Mouse (Mus musculus): ENCODE data around the gene Ndufaf3. TPM values are rescaled to one million over a fixed set of nuclear protein-coding genes. Genes with fewer than 3 reads are reported as not detected.
"Not testable (repeated sequence)": the region's sequence is repeated elsewhere in the genome, so short reads cannot be mapped to it uniquely, and the experiment has no call there.

Gene Ndufaf3
- 47.8 and 67.8 TPM in 2 replicates for polyA plus RNA-seq (2012; rRNA removed)

GRCm38 (mm10) chr9:108566815-108567776 lies at the start of gene Ndufaf3:
Ndufaf3 (minus strand) TSS chr9:108567434.
- TF ChIP-seq CTCF (IDR thresholded peaks at IDR 0.05; ENCODE audit: borderline replicate concordance, extremely low read depth, insufficient read depth, insufficient read length) (peak; percentile 90), POLR2A (IDR thresholded peaks at IDR 0.05; ENCODE audit: borderline replicate concordance, extremely low read depth, insufficient read depth, insufficient read length, poor library complexity, severe bottlenecking) (peak; percentile 5; the same call in 1 of the 2 replicates)
- peak; percentile 98 for DNase-seq (ENCODE audit: low read depth)

DNA sequence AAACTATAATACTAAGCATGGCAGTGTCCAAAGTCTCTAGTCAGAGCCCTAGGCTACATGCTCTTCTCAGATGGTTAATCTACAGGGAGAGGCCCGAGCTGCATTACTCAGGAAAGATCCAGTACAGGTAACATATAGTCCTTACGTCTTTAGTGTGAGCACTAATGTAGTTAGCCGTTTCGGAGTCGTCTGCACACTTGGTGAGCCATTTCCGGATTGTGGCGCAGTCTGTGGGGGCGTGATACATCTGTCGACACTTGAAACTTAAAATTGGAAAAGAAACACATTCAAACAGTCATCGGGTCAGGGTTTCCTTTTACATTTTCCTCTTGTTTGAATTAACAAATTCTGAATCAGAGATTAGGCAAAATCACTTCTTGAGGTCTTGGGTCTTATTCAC lies 44.3 kb upstream of the Ndufaf3 start:
- TF ChIP-seq POLR2A (IDR thresholded peaks at IDR 0.05; ENCODE audit: borderline replicate concordance, extremely low read depth, insufficient read depth, insufficient read length, poor library complexity, severe bottlenecking): no peak
- no peak for DNase-seq (ENCODE audit: low read depth)

GRCm38 (mm10) chr9:108608889-108609288 lies 41.7 kb upstream of the Ndufaf3 start:
- no peak for DNase-seq (ENCODE audit: low read depth)
- TF ChIP-seq POLR2A (IDR thresholded peaks at IDR 0.05; ENCODE audit: borderline replicate concordance, extremely low read depth, insufficient read depth, insufficient read length, poor library complexity, severe bottlenecking) (no peak), CTCF (IDR thresholded peaks at IDR 0.05; ENCODE audit: borderline replicate concordance, extremely low read depth, insufficient read depth, insufficient read length) (no peak)

DNA sequence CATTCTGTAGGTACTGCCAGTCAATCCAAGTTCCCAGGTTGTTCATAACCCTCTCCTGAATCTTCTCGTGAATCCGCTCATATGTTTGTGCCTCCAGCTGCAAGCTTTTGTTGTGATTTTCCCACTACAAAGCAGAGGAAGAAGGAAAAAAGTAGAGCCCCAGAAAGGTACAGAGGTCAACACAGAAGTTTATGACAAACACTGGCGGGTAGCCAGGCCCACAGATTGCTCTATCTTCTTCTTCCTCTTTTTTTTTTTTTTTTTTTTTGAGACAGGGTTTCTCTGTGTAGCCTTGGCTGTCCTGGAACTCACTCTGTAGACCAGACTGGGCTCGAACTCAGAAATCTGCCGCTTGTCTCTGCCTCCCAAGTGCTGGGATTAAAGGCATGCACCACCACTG lies 40.7 kb upstream of the Ndufaf3 start:
- not testable (repeated sequence) for DNase-seq (ENCODE audit: low read depth)

DNA sequence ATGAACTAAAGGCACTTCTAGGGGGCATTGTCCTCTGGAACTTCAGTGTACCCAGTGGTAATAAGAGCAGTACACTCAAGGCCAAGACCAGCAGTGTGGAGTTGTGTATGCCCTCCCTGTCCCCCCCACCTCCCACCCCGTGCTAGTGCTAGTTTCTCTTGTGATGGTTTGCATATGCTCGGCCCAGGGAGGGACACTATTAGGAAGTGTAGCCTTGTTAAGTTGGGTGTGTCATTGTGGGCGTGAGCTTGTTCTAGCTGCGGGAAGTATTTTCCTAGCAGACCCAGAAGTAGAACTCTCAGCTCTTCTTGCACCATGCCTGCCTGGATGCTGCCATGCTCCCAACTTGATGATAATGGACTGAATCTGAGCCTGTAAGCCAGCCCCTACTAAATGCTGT lies 34.8 kb upstream of the Ndufaf3 start:
- no peak for TF ChIP-seq POLR2A (IDR thresholded peaks at IDR 0.05; ENCODE audit: borderline replicate concordance, extremely low read depth, insufficient read depth, insufficient read length, poor library complexity, severe bottlenecking)
- TF ChIP-seq CTCF (IDR thresholded peaks at IDR 0.05; ENCODE audit: borderline replicate concordance, extremely low read depth, insufficient read depth, insufficient read length): no peak
- no peak for DNase-seq (ENCODE audit: low read depth)

GRCm38 (mm10) chr9:108600011-108600410 lies 32.8 kb upstream of the Ndufaf3 start:
- no peak for DNase-seq (ENCODE audit: low read depth)
- TF ChIP-seq POLR2A (IDR thresholded peaks at IDR 0.05; ENCODE audit: borderline replicate concordance, extremely low read depth, insufficient read depth, insufficient read length, poor library complexity, severe bottlenecking) (no peak), CTCF (IDR thresholded peaks at IDR 0.05; ENCODE audit: borderline replicate concordance, extremely low read depth, insufficient read depth, insufficient read length) (no peak)

DNA sequence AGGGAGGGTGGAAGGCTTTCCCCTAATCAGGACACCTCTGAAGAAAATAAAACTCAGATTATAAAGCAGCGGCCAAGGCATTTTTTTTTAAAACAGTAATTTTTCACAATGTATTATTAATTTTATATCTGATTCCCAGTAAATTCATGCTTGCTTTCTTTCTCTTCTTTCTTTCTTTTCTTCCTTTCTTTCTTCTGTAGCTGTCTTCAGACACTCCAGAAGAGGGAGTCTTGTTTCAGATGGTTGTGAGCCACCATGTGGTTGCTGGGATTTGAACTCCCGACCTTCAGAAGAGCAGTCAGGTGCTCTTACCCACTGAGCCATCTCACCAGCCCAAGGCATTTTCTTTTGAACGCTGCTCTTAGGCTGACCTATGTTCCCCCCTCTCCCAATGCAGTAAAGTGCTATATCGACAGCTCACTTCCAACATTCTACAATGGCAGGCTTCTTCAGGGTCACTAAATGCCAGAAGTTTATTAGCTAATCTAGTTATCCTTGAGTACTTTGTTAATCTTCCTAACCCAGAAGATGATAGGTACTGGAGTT lies 31.9 kb upstream of the Ndufaf3 start:
- no peak for DNase-seq (ENCODE audit: low read depth)

GRCm38 (mm10) chr9:108596998-108597764 lies 29.9 kb upstream of the Ndufaf3 start, which contains the start of gene P4htm:
P4htm (minus strand) TSS chr9:108597667.
- peak; percentile 81 for DNase-seq (ENCODE audit: low read depth)
- TF ChIP-seq POLR2A (IDR thresholded peaks at IDR 0.05; ENCODE audit: borderline replicate concordance, extremely low read depth, insufficient read depth, insufficient read length, poor library complexity, severe bottlenecking) (peak; percentile 79), CTCF (IDR thresholded peaks at IDR 0.05; ENCODE audit: borderline replicate concordance, extremely low read depth, insufficient read depth, insufficient read length) (peak; percentile 24; the same call in 1 of the 2 replicates)

More for the DNA sequence above, 31.9 kb upstream of the Ndufaf3 start:
- TF ChIP-seq CTCF (IDR thresholded peaks at IDR 0.05; ENCODE audit: borderline replicate concordance, extremely low read depth, insufficient read depth, insufficient read length): no peak
- no peak for TF ChIP-seq POLR2A (IDR thresholded peaks at IDR 0.05; ENCODE audit: borderline replicate concordance, extremely low read depth, insufficient read depth, insufficient read length, poor library complexity, severe bottlenecking)

DNA sequence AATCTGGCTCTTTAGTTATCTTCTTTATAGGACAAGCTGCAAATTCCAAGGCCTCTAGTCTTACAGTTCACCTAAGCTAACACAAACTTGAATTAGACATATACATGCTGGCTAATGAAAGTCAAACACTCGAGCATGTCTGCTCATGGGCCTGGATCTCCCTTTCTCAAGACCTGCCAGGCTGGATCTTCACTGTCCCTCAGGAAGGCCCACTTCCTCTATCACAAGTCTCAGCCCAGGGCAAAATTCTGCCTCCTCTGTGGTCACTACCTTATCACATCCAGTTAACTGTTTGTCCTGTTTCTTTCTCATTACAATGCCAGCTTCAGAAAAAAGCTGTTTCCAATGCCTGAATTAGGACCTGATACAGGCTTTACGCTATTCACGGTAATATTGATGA lies 27.1 kb upstream of the Ndufaf3 start:
- TF ChIP-seq CTCF (IDR thresholded peaks at IDR 0.05; ENCODE audit: borderline replicate concordance, extremely low read depth, insufficient read depth, insufficient read length) (no peak), POLR2A (IDR thresholded peaks at IDR 0.05; ENCODE audit: borderline replicate concordance, extremely low read depth, insufficient read depth, insufficient read length, poor library complexity, severe bottlenecking) (no peak)

GRCm38 (mm10) chr9:108591462-108591861 lies 24.2 kb upstream of the Ndufaf3 start:
- peak; percentile 38 for DNase-seq (ENCODE audit: low read depth)
- TF ChIP-seq CTCF (IDR thresholded peaks at IDR 0.05; ENCODE audit: borderline replicate concordance, extremely low read depth, insufficient read depth, insufficient read length): no peak
- no peak for TF ChIP-seq POLR2A (IDR thresholded peaks at IDR 0.05; ENCODE audit: borderline replicate concordance, extremely low read depth, insufficient read depth, insufficient read length, poor library complexity, severe bottlenecking)

More for the DNA sequence above, 27.1 kb upstream of the Ndufaf3 start:
- DNase-seq (ENCODE audit: low read depth): no peak

DNA sequence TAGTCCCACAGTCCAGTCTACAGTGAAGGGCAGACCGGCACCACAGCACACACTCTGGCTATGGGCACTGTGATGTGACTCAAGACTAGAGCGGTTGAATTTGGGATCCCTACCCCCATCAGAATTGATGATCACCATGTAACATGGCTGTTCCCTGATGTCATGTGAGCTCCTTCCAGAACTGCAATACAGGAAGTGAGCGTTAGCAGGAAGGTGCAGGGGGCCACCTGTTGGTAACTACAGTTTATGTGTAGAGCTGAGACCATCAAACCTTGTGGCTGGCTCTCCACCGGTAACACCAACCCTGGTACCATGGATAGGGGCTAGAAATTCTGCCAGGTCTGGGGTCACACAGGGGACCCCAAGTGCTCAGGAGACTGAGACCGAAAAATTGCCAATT lies 22.0 kb upstream of the Ndufaf3 start:
- TF ChIP-seq CTCF (IDR thresholded peaks at IDR 0.05; ENCODE audit: borderline replicate concordance, extremely low read depth, insufficient read depth, insufficient read length): peak; percentile 16; the same call in 1 of the 2 replicates
- no peak for TF ChIP-seq POLR2A (IDR thresholded peaks at IDR 0.05; ENCODE audit: borderline replicate concordance, extremely low read depth, insufficient read depth, insufficient read length, poor library complexity, severe bottlenecking)
- DNase-seq (ENCODE audit: low read depth): peak; percentile 61
